Mouse (Mus musculus) liver, embryonic 14.5 days (tissue): ENCODE results near the gene Rnf220. TPM values are rescaled to one million over a fixed set of nuclear protein-coding genes. Genes with fewer than 3 reads are reported as not detected.

ENCODE experiments used
- ATAC-seq: fragments of 200-750 bp; cut with Nextera tagmentation; 2 replicates; pipeline ENCODE4 v1.8.0; 2017; ENCODE audit warnings: moderate number of reproducible peaks, mild to moderate bottlenecking, moderate library complexity; ENCODE audit not compliant: insufficient read depth
- DNase-seq, 3 experiments: peaks; one replicate each; pipeline ENCODE4 v3.0.0-alpha.2; 2012 to 2013; ENCODE audit warnings: low read depth in 3 of 3, low spot score in 3 of 3
- H3K27ac ChIP-seq: fragments of 300-500 bp; sonication (generic); 2 replicates; pipeline ENCODE4 v1.5.1; 2014; ENCODE audit warnings: moderate library complexity, mild to moderate bottlenecking, control low read depth, inconsistent platforms
- H3K27me3 ChIP-seq: fragments of 300-500 bp; sonication (generic); 2 replicates; pipeline ENCODE4 v1.6.1; 2014; ENCODE audit warnings: mild to moderate bottlenecking, low read length, moderate library complexity; ENCODE audit not compliant: control insufficient read depth, insufficient read depth
- H3K36me3 ChIP-seq: fragments of 300-500 bp; sonication (generic); replicated peaks from 2 replicates; pipeline ENCODE4 v1.6.1; 2014; ENCODE audit warnings: low read depth; ENCODE audit not compliant: control insufficient read depth, insufficient read depth
- H3K4me1 ChIP-seq, 2 experiments: fragments of 200-500 bp in 1 of 2; fragments of 300-500 bp in 1 of 2; sonication (generic) in 1 of 2; replicated peaks; 2 replicates each; pipeline ENCODE4 v1.6.1; 2012 to 2014; ENCODE audit warnings: antibody characterized with exemption in 1 of 2, inconsistent platforms in 1 of 2, low read length in 1 of 2; ENCODE audit not compliant: control insufficient read depth in 2 of 2, insufficient read depth in 2 of 2
- H3K4me2 ChIP-seq: fragments of 300-500 bp; sonication (generic); 2 replicates; pipeline ENCODE4 v1.6.1; 2014; ENCODE audit warnings: low read depth, mild to moderate bottlenecking, control low read depth, moderate library complexity
- H3K4me3 ChIP-seq, 2 experiments: fragments of 200-500 bp in 1 of 2; fragments of 300-500 bp in 1 of 2; sonication (generic) in 1 of 2; 2 replicates each; pipeline ENCODE4 v1.5.1; 2012 to 2014; ENCODE audit warnings: low read depth in 2 of 2, low read length in 2 of 2, mild to moderate bottlenecking in 2 of 2, control low read depth in 1 of 2, inconsistent platforms in 1 of 2, moderate library complexity in 1 of 2; ENCODE audit not compliant: insufficient read depth in 1 of 2
- H3K9ac ChIP-seq: fragments of 300-500 bp; sonication (generic); replicated peaks from 2 replicates; pipeline ENCODE4 v1.6.1; 2014; ENCODE audit warnings: mild to moderate bottlenecking, control low read depth, moderate library complexity
- H3K9me3 ChIP-seq: fragments of 300-500 bp; sonication (generic); 2 replicates; pipeline ENCODE4 v1.6.1; 2016; ENCODE audit warnings: low read length, mixed read lengths; ENCODE audit not compliant: control insufficient read depth
- CTCF ChIP-seq: IDR thresholded peaks from 2 replicates; pipeline ENCODE4 v1.5.1; 2016; ENCODE audit warnings: antibody characterized with exemption, low read depth, control low read depth
- EP300 ChIP-seq: IDR thresholded peaks from 2 replicates; pipeline ENCODE4 v1.6.1; 2016; ENCODE audit warnings: antibody characterized with exemption, low read depth
- WGBS: fragments of 180-500 bp; shearing (Covaris S2); extraction: QIAGEN DNeasy Blood & Tissue Kit; methylation state at CpG from one replicate; pipeline ENCODE4 v1.1.7; 2014; ENCODE audit not compliant: insufficient replicate concordance; 5-methylcytosine and 5-hydroxymethylcytosine counted together
- polyA plus RNA-seq, 2 experiments: library from polyadenylated mRNA; depleted of rRNA in 1 of 2; stranded (reverse) in 1 of 2; unstranded in 1 of 2; fragments of >200 nt; fragmentation: Nextera tagmentation in 1 of 2; extraction: Ambion mirVana in 1 of 2; gene quantifications; 2 replicates each; pipeline versions ENCODE4 v1.2.1 to v1.2.3; 2012 to 2014

Gene Rnf220
- polyA plus RNA-seq (2012; rRNA removed) (29.0 and 29.1 TPM in 2 replicates), polyA plus RNA-seq (2014; fragmentation: Nextera tagmentation; extraction: Ambion mirVana) (17.9 and 23.2 TPM in 2 replicates)

DNA sequence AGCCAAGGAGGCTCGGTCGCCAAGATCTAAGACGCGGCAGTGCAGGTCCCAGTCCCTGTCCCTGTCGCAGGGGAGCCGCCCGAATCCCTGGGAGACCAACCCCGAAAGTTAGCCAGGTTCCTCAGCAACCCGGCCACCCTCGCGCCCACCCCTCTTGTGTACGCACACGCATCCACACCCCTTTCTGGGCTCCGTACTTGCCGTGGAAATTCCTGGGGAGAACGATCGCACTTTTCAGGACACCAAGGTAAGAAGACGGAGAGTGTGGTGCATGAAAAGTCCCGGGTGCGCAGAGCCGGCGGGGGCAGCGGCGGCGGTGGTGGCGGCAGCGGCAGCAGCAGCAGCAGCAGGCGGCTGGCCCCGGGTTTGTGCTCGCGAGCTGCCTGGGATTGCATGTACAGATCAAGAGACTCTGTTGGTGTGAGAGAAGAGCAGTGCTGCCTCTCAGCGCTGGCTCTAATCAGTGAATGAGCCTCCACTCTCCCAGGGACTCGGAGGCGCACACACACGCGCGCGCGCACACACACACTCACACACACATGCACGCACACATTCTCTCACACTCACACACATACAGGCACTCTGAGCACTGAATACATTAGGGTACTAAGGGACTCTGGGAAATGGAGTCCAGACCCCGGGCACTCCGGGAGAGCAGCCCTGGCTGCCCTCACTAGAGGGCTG, at the start of gene Rnf220:
Gene Rnf220 (minus strand): TSS at position 571 of the 684 bp plus-strand sequence.
- Histone ChIP-seq H3K9me3 (no peaks in the 10 kb centered on the region), H3K9ac (no peak within 1 kb of the TSS), H3K4me1 (peaks cover 0 to 2% of the 10 kb centered on the region in 2 experiments; a peak in 2 of 4 replicates), H3K36me3 (no peaks in the 10 kb centered on the region), H3K4me2 (peak within 1 kb of the TSS; percentile 61), H3K27me3 (peaks cover 70% of the 10 kb centered on the region), H3K4me3 (peak within 1 kb of the TSS; percentile 25 to 40), H3K27ac (no peak within 1 kb of the TSS)
- DNase-seq (no peak), ATAC-seq (peak; percentile 45)
- WGBS, result under 1% methylated on average over 42 of the region's 42 CpGs
- TF ChIP-seq CTCF (0 out of 2 replicates have a peak, but pooled peaks have one; percentile 19), EP300 (no peak)

DNA sequence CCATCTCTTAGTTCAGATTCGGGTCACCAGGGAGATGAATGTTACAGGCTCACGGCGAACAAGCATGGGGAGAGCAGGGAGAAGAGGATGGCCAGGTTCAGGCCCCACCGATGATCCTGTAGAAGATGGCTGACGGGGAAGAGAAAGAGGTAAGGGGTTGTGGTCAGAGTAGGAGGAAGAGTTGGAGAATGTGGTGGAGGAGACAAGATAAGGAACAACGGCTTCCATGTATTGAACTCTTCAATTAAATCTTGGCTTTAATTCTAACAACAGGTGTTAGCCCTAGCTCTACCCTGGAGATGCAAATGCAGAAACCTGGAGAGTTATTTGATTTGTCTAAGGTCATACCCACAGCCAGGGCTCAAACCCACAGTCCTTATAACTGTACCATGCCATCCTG, 49.8 kb upstream of the Rnf220 start:
- no peak for TF ChIP-seq EP300
- TF ChIP-seq CTCF, result no peak
- no peak for ATAC-seq
- 36% methylated on average over 6 of the region's 6 CpGs for WGBS

DNA sequence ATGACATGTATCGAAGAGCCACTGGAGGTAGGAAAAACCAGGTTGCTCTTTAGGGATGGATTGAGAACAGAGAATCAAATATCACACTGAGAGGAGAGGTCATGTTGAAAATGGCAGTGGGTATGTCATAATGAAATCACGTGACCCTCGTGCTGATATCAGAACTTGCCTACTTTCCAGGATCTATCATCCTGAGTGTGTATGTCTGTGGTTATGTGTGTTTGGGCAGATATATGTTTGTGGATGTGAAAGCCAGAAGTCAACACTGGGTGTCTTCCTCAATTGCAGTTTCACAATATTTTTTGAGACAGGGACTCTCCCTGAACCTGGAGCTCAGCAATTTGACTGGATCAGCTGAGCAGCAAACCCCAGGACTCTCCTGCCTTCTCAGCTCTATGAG, 48.6 kb upstream of the Rnf220 start:
- TF ChIP-seq EP300, result no peak
- TF ChIP-seq CTCF, result no peak
- Histone ChIP-seq H3K9me3 (no peaks in the 10 kb centered on the region), H3K4me3 (no peak overlapping the region), H3K27me3 (no peaks in the 10 kb centered on the region), H3K4me1 (peaks cover 0 to 8% of the 10 kb centered on the region in 2 experiments; a peak in 2 of 4 replicates), H3K9ac (no peak overlapping the region), H3K36me3 (no peaks in the 10 kb centered on the region), H3K4me2 (no peak overlapping the region), H3K27ac (no peak overlapping the region)
- 33% methylated on average over 3 of the region's 3 CpGs for whole genome bisulfite sequencing
- DNase-seq, result no peak
- ATAC-seq, result no peak

More for the DNA sequence above, 49.8 kb upstream of the Rnf220 start:
- no peak for DNase-seq
- Histone ChIP-seq H3K27ac (no peak overlapping the region), H3K27me3 (no peaks in the 10 kb centered on the region), H3K9ac (no peak overlapping the region), H3K4me1 (peaks cover 0 to 15% of the 10 kb centered on the region in 2 experiments), H3K36me3 (no peaks in the 10 kb centered on the region), H3K4me3 (no peak overlapping the region), H3K4me2 (no peak overlapping the region), H3K9me3 (no peaks in the 10 kb centered on the region)

DNA sequence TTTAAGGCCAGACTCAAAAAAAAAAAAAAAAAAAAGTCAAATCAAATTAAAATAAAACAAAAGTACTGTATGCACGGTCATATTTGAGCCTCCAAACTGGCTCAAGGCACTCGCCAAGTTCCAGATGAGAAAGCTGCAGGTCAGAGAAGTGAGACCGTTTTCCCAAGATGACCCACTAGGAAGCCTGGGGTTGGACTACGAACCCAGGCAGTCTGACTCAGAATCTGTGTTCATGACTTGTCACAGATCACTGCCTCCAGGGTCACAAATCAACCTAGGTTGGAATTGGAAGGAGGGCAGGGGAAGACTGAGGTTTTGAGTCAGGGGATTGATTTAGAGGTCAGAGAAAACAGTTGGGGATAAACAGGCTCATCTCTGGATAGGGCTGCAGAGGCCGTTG, 43.7 kb upstream of the Rnf220 start:
- TF ChIP-seq EP300, result no peak
- TF ChIP-seq CTCF, result no peak
- Histone ChIP-seq H3K4me1 (peaks cover 0 to 2% of the 10 kb centered on the region in 2 experiments; a peak in 2 of 4 replicates), H3K4me2 (no peak overlapping the region), H3K9ac (no peak overlapping the region), H3K27ac (no peak overlapping the region), H3K27me3 (no peaks in the 10 kb centered on the region), H3K9me3 (no peaks in the 10 kb centered on the region), H3K4me3 (no peak overlapping the region), H3K36me3 (no peaks in the 10 kb centered on the region)
- WGBS, result 66% methylated on average over 5 of the region's 5 CpGs
- no peak for DNase-seq
- no peak for ATAC-seq

DNA sequence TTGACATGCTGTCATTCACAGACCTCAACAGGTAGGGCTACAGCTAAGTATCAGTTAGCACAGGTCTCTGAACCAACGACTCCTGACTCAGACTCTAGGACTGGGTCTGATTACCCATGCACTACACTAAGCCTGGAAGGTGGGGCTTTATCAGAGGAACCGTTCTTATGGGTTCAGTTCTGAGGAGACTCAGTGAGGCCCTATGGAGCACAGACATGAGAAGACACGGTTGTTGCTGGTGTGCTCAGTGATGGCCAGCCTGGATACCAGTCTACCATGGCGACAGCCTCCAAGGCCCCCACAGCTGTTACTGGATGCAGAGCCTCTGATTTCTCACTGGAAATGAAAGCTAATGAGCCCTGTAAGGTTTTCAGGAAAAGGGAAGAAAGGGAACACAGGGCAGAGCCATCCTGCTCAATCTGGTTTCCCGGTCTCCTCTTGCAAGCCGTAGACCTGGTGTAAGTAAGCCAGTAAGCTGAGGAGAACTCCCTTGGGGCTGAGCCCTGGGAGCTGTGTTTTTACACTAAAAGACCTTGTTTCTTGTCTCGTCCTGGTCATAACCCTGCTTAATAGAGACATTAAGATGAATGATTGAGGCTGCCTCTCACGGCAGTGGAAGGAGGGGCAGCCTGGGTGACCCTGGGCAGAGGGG, 42.6 kb upstream of the Rnf220 start:
- H3K4me3 ChIP-seq, result no peak overlapping the region
- DNase-seq, result no peak

More for the DNA sequence above, 42.6 kb upstream of the Rnf220 start:
- no peaks in the 10 kb centered on the region for H3K9me3 ChIP-seq
- H3K4me2 ChIP-seq, result no peak overlapping the region
- no peaks in the 10 kb centered on the region for H3K4me1 ChIP-seq
- no peak overlapping the region for H3K9ac ChIP-seq
- TF ChIP-seq EP300 (no peak), CTCF (no peak)
- no peaks in the 10 kb centered on the region for H3K27me3 ChIP-seq
- H3K27ac ChIP-seq, result no peak overlapping the region
- no peak for ATAC-seq
- H3K36me3 ChIP-seq, result no peaks in the 10 kb centered on the region
- 62% methylated on average over 8 of the region's 8 CpGs for WGBS
